Mouse (Mus musculus) embryonic fibroblast, embryonic 13.5 days (primary cell): ENCODE results near the gene Adamts2.

Experiments used
- CTCF ChIP-seq: IDR thresholded peaks from 2 replicates; pipeline ENCODE4 v1.5.1; 2011; ENCODE audit warnings: mild to moderate bottlenecking, control low read depth, low read length, moderate library complexity, borderline replicate concordance; ENCODE audit not compliant: insufficient read depth
- POLR2A ChIP-seq: IDR thresholded peaks from 2 replicates; pipeline ENCODE4 v1.6.1; 2011; ENCODE audit warnings: low read depth, mild to moderate bottlenecking, control low read depth, low read length, moderate library complexity

DNA sequence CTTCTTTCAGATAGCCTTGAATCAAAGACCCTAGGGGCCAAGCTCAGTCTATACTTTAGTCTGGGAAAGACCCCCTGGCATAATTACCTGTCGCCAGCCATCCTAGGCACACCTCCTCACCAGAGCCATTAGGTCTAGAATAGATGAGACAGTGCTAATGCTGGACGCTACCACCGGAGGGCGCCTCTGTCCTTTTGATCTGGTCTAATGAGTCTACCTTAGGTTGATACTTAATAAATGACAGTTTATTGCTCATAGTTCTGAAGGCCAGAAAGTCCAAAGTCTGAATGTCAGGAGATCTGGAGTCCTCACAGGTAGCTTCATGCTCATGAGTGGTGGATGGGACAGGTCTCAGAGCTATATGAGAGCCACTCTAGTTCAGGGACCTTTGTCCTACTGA is 165.2 kb downstream of the Adamts2 start:
- TF ChIP-seq CTCF (0 out of 2 replicates have a peak, but pooled peaks have one; percentile 15), POLR2A (no peak)
